Mouse (Mus musculus): Measurements from ENCODE around the gene Gm9918.

- TF ChIP-seq CTCF (IDR thresholded peaks at IDR 0.05; ENCODE audit: borderline replicate concordance, extremely low read depth, insufficient read depth, insufficient read length) (no peak), POLR2A (IDR thresholded peaks at IDR 0.05; ENCODE audit: borderline replicate concordance, extremely low read depth, insufficient read depth, insufficient read length, poor library complexity, severe bottlenecking) (no peak)
Measured at GRCm38 (mm10) chr15:102246866-102247251, 23.5 kb upstream of the Gm9918 start.

Data from brain, embryonic 14.5 days (tissue).